Mouse (Mus musculus) mesoderm, embryonic 11.5 days (tissue): ENCODE measurements around the gene Cacng6.
"Not testable (repeated sequence)": the region's sequence is repeated elsewhere in the genome, so short reads cannot be mapped to it uniquely, and the experiment has no call there.

Experiments used
- DNase-seq: peaks from one replicate; pipeline ENCODE4 v3.0.0-alpha.2; 2012; ENCODE audit warnings: low read depth, low spot score

Cacng6 gene

DNA sequence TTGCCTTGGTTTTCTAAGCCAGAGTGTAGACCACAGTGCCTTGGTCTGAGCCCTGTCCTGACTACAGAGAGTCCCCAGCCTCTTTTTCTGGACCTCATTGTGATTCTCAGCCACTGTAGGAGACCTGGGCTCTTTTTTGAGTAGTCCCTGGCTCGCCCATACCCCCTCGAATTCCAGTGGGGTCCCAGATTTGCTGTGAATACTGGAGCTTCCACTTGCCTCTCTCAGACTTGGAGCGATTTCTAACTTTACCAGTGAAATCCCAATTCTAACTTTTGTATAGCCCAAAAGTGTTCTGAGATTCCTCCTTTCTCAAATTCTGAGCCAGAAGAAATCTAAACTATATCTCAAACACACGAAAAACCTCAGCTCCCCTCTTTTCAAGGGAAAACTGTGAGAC lies at the start of gene Cacng6:
TSS of gene Cacng6 (plus strand) at position 301 of the 400 bp plus-strand sequence.
- no peak for DNase-seq

DNA sequence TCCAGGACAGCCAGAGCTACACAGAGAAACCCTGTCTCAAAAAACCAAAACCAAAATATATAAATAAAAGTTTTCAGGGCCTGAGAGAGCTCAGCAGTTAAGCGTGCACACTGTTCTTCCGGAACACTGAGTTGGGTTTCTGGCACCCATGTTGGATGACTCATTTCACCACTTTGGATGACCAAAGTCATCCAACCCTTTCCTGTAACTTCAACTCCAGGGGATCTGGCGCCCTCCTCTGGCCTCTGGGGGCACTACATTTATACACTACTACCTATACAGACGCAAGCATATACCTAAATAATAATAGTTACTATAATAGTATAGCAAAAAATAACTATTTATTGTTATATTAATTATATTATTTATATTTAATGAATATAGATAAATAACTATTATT lies 47.2 kb upstream of the Cacng6 start:
- no peak for DNase-seq

DNA sequence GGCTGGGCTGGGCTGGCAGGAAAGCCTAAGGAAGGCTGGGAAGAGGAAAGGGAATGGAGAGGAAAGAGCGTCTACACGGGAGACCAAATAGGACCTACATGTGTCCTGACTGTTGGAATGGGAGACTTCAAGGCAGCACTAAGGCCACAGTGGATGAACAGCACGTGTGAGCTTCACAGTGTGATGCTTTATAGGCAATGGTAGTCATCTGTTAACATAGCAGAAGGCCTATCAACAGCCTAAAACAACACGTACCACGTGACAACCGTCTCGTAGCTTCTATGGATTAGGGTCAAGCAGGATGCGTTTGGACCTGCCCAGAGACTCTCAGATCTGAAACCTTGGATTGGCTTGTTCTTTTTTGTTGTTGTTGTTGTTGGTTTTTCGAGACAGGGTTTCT lies 41.9 kb upstream of the Cacng6 start:
- DNase-seq, result no peak

DNA sequence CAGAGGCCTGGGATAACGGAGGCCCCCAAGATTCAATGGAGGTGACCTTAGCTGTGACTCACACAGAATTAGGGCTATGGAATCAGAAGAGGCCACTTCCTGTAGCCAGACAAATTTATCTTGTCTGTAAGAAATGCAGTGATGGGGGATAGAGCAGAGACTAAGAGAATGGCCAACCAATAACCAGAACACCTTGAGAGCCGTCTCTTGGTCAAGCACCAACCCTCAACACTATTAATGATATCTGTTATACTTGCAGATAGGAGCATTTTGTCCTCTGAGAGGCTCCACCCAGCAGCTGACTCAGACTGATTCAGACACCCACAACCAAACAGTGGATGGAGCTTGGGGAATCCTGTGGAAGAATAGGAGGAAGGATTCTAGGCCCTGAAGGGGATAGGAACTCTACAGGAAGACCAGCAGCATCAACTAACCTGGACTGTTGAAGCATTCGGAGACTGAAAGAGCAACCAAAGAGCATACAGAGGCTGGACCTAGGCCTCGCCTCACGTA lies 39.1 kb upstream of the Cacng6 start:
- DNase-seq, result no peak

- no peak for DNase-seq
Measured at GRCm38 (mm10) chr7:3386036-3386730, 37.8 kb upstream of the Cacng6 start.

DNA sequence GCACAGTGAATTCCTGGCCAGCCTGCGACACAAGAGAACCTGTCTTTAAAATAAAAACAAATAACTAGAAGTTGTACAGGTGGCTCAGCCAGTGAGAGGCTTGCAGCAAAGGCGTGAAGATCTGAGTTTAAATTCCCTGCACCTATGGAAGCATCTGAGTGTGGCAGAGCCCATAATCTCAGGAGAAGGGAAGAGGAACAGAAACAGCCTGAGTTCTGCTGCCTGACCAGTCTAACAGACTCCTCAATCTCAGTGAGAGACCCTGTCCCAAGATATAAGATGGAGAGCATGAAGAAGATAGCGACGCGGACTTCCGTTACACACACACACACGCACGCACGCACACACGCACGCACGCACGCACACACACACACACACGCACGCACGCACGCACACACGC lies 36.2 kb upstream of the Cacng6 start:
- DNase-seq, result no peak

DNA sequence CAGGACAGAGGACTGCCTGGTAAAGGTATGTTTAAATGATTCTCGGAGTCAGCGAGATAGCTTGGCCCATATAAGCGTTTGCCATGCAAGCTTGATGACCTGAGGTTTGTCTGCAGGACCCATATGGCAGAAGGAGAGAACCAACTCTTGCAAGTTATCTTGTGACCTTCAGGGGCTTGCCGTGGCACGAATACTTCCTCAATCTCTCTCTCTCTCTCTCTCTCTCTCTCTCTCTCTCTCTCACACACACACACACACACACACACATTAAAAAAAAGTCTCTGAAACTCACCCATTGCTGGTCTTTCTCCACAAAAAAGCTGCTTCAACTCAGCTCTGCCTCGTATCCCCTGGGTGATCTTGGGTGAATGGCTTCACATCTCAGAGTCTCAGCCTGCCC lies 35.1 kb upstream of the Cacng6 start:
- DNase-seq, result no peak

GRCm38 (mm10) chr7:3389444-3390412 lies 34.3 kb upstream of the Cacng6 start:
- peak; percentile 63 for DNase-seq

GRCm38 (mm10) chr7:3390413-3391080 lies 33.4 kb upstream of the Cacng6 start, which contains the start of gene Cacng8:
TSS of gene Cacng8 (plus strand) at chr7:3390683.
- DNase-seq, result no peak

GRCm38 (mm10) chr7:3391081-3391451 lies 32.9 kb upstream of the Cacng6 start:
- DNase-seq, result no peak

DNA sequence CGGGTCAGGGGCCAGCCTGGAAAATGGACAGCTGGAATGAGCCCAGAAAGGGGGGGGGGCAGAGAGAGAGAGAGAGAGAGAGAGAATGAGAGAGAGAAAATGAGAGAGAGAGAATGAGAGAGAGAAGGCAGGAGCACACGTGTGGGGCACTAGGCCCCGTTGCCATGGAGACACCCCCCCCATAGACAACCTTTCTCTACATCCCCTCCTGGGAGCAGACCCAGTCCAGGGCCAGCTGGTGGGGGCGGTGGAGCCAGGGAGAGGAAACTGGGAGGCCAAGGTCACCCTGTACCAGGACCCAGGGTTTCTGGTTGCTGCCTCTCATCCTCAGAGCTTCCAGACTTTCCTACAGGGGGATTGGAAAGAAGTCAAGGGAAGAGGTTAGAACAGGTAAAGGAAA lies 32.2 kb upstream of the Cacng6 start:
- peak; percentile 34 for DNase-seq

DNA sequence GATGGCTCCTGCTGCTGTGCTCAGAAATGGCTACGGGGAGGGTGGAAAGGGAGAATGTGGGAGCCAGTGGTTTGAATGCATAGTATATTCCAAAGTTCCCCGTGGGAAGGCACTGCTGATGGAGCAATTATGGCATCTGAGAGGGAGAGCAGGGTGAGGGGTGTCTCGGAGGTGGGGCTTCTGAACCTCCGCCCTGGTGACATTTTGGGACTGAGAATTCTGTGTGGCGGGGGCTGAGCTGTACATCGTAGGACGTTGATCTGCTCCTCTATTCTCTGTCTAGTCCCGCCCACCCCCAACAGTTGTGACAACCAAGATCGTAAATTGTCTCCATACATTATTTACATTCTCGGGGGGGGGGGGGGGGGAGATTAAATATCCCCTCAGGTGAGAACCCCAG lies 26.6 kb upstream of the Cacng6 start:
- no peak for DNase-seq

- DNase-seq, result peak; percentile 42
Measured at GRCm38 (mm10) chr7:3397797-3398196, 26.2 kb upstream of the Cacng6 start.

DNA sequence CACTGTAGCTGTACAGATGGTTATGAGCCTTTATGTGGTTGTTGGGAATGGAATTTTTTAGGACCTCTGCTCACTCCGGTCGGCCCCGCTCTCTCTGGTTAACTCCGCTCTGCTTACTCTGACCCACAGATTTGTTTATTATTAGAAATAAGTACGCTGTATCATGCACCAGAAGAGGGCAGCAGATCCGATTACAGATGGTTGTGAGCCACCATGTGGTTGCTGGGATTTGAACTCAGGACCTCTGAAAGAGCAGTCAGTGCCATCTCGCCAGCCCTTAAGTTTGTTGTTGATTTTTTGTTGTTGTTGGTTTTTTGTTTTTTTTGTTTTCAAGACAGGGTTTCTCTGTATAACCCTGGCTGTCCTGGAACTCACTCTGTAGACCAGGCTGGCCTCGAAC lies 25.6 kb upstream of the Cacng6 start:
- DNase-seq, result not testable (repeated sequence)

GRCm38 (mm10) chr7:3399937-3400336 lies 24.1 kb upstream of the Cacng6 start:
- no peak for DNase-seq

- no peak for DNase-seq
Measured at GRCm38 (mm10) chr7:3409729-3410520, 14.1 kb upstream of the Cacng6 start.

DNA sequence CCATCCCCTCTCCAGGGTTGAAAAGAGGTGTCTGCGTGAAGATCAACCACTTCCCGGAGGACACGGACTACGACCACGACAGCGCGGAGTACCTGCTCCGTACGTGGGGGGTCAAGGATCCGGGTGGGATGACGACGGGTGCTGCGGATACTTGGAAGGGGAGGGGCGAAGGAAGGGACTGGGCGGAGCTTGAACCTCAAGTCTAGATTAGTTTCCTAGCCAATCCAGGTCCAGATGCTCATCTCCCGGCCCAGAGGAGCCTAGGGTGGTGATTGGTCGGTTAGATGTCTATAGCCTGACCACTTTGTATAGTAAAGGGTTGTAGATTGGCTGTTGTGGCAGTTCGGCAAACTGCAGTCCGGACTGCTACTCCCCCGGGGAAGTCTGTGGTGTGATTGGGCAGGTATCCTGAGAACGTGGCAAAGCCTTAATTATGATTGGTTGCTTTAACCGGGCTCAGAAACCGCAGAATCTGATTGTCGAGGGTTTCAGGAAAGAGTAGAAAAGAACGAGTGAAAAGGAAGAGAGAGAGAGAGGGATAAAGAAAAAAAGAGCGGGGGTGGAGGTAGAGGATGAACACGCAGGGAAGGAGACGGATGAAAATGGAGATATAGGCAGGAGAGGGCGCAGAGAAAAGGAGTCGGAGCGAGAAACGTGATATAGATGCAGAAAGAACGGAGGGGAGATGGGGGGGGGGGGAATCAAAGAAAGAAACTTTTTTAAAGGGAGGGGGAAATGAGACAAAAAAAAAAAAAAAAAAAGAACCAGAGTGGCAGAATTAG lies 12.6 kb upstream of the Cacng6 start:
- peak; percentile 86 for DNase-seq

DNA sequence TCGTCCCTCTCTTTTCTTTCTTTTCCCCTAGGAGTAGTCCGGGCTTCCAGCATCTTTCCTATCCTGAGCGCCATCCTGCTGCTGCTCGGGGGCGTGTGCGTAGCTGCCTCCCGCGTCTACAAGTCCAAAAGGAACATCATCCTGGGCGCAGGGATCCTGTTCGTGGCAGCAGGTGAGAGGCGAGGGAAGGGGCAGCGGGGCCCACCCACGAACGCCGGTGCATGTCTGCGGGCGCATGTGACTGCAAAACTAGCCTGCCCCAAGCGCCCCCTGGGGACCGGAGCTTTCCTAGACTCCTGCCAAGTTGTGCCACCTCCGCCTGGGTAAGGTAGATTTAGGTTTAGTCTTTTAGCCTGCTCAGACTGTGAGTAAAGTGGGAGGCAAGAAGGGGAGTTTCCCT lies 12.0 kb upstream of the Cacng6 start:
- DNase-seq, result no peak

GRCm38 (mm10) chr7:3414888-3415287 lies 9.1 kb upstream of the Cacng6 start:
- peak; percentile 26 for DNase-seq

- no peak for DNase-seq
Measured at GRCm38 (mm10) chr7:3415378-3415777, 8.6 kb upstream of the Cacng6 start.
